ENCODE assay signal across 18 mouse cellular contexts in the genomic region with DNA sequence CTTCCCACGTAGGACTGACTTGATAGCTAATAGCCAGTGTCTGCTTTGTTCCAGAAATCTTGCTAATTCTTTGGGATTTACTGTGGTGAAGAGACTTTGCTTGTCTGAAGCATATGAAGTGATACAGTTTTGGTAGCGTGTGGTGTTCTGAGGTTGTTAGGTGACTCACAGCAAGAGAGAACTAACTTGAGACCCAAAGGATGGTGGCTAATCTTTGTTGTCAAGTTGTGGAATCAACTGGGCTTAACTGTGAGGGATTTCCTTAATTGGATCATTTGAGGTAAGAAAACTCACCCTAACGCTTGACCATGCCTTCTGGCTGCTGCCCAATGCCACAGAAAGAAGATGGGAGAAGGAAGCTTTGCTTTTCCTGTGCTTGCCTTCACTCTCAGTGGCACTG.
"Had no signal": no experiment of that assay in that cellular context is flagged by ENCODE, and none has a peak within 500 bp of the region (broad histone marks: within the 10 kb centered on the region; RNA-seq: fewer than 3 reads in every experiment).

No protein-coding gene starts in this region.

- H3K36me3 ChIP-seq: liver, embryonic 13.5 days had no signal

- H3K4me2 ChIP-seq: liver, embryonic 13.5 days; midbrain, embryonic 11.5 days had no signal

- H3K27ac ChIP-seq: kidney, postnatal 0 days; layer of hippocampus, adult 2 months; left cerebral cortex, adult 2 months; liver, embryonic 13.5 days had no signal

- H3K9ac ChIP-seq: liver, embryonic 13.5 days had no signal

- ATAC-seq: midbrain, embryonic 16.5 days had no signal

- H3K9me3 ChIP-seq: liver, embryonic 13.5 days had no signal

- H3K4me3 ChIP-seq: layer of hippocampus, adult 2 months; left cerebral cortex, adult 2 months; liver, embryonic 13.5 days had no signal

- DNase-seq: kidney, adult 2 months; kidney, postnatal 25 days; layer of hippocampus, adult 9-11 months; layer of hippocampus, postnatal 36 days; liver, embryonic 13.5 days; lung, adult 2 months; lung, postnatal 14 days; lung, postnatal 4 days; right cerebral cortex, postnatal 25 days; spleen, adult 18-20 months; thymus, adult 2 months; thymus, postnatal 14 days; thymus, postnatal 4 days had no signal

- H3K27me3 ChIP-seq: liver, embryonic 13.5 days had no signal
